Mouse (Mus musculus): ENCODE measurements around the gene Ivns1abp. TPM values are rescaled to one million over a fixed set of nuclear protein-coding genes. Genes with fewer than 3 reads are reported as not detected.

Gene Ivns1abp
- polyA plus RNA-seq, 1 experiment from 2014 or later: 86.4 TPM

- Histone ChIP-seq H3K4me3 (replicated peaks) (no peak overlapping the region), H3K36me3 (no peaks in the 10 kb centered on the region), H3K9me3 (replicated peaks) (no peaks in the 10 kb centered on the region), H3K4me1 (replicated peaks) (no peaks in the 10 kb centered on the region), H3K27me3 (no peaks in the 10 kb centered on the region), H3K27ac (no peak overlapping the region), H3K4me2 (no peak overlapping the region), H3K9ac (no peak overlapping the region)
- ATAC-seq (ENCODE audit: low read depth) (no peak), DNase-seq (no peak)
- WGBS (ENCODE audit: insufficient replicate concordance): 68% methylated on average over 5 of the region's 5 CpGs
Measured at GRCm38 (mm10) chr1:151310511-151310910, 33.8 kb upstream of the Ivns1abp start.

- Histone ChIP-seq H3K9ac (no peak overlapping the region), H3K9me3 (replicated peaks) (no peaks in the 10 kb centered on the region), H3K27me3 (no peaks in the 10 kb centered on the region), H3K4me1 (replicated peaks) (no peaks in the 10 kb centered on the region), H3K36me3 (no peaks in the 10 kb centered on the region), H3K4me2 (no peak overlapping the region), H3K4me3 (replicated peaks) (no peak overlapping the region), H3K27ac (no peak overlapping the region)
- 79% methylated on average over 11 of the region's 11 CpGs for WGBS (ENCODE audit: insufficient replicate concordance)
- DNase-seq: no peak
- no peak for ATAC-seq (ENCODE audit: low read depth)
Measured at GRCm38 (mm10) chr1:151311379-151311778, 32.9 kb upstream of the Ivns1abp start.

GRCm38 (mm10) chr1:151319267-151319666, 25.0 kb upstream of the Ivns1abp start:
- Histone ChIP-seq H3K27ac (no peak overlapping the region), H3K36me3 (no peaks in the 10 kb centered on the region), H3K4me2 (no peak overlapping the region), H3K4me1 (replicated peaks) (no peaks in the 10 kb centered on the region), H3K27me3 (no peaks in the 10 kb centered on the region), H3K9me3 (replicated peaks) (no peaks in the 10 kb centered on the region), H3K9ac (no peak overlapping the region), H3K4me3 (replicated peaks) (no peak overlapping the region)
- WGBS (ENCODE audit: insufficient replicate concordance): 81% methylated on average over 7 of the region's 7 CpGs
- ATAC-seq (ENCODE audit: low read depth): no peak
- DNase-seq: no peak

GRCm38 (mm10) chr1:151320408-151320807, 23.9 kb upstream of the Ivns1abp start:
- no peaks in the 10 kb centered on the region for H3K36me3 ChIP-seq
- 19% methylated on average over 4 of the region's 4 CpGs for WGBS (ENCODE audit: insufficient replicate concordance)

GRCm38 (mm10) chr1:151325328-151325727, 18.9 kb upstream of the Ivns1abp start:
- no peaks in the 10 kb centered on the region for H3K9me3 ChIP-seq (replicated peaks)
- ATAC-seq (ENCODE audit: low read depth) (no peak), DNase-seq (no peak)
- peaks cover 10% of the 10 kb centered on the region for H3K4me1 ChIP-seq (replicated peaks)
- WGBS (ENCODE audit: insufficient replicate concordance): 64% methylated on average over 1 of the region's 1 CpGs
- H3K4me2 ChIP-seq: no peak overlapping the region
- no peaks in the 10 kb centered on the region for H3K27me3 ChIP-seq
- no peak overlapping the region for H3K9ac ChIP-seq
- no peak overlapping the region for H3K4me3 ChIP-seq (replicated peaks)
- H3K27ac ChIP-seq: no peak overlapping the region
- no peaks in the 10 kb centered on the region for H3K36me3 ChIP-seq

More at GRCm38 (mm10) chr1:151320408-151320807, 23.9 kb upstream of the Ivns1abp start:
- DNase-seq (no peak), ATAC-seq (ENCODE audit: low read depth) (no peak)
- Histone ChIP-seq H3K9ac (no peak overlapping the region), H3K27me3 (no peaks in the 10 kb centered on the region), H3K27ac (no peak overlapping the region), H3K9me3 (replicated peaks) (no peaks in the 10 kb centered on the region), H3K4me2 (no peak overlapping the region), H3K4me3 (replicated peaks) (no peak overlapping the region), H3K4me1 (replicated peaks) (no peaks in the 10 kb centered on the region)

- no peak overlapping the region for H3K27ac ChIP-seq
- no peak overlapping the region for H3K4me3 ChIP-seq (replicated peaks)
- no peaks in the 10 kb centered on the region for H3K27me3 ChIP-seq
- ATAC-seq (ENCODE audit: low read depth): no peak
- no peaks in the 10 kb centered on the region for H3K36me3 ChIP-seq
- H3K9ac ChIP-seq: no peak overlapping the region
- DNase-seq: no peak
- H3K9me3 ChIP-seq (replicated peaks): no peaks in the 10 kb centered on the region
- H3K4me1 ChIP-seq (replicated peaks): peaks cover 10% of the 10 kb centered on the region
- no peak overlapping the region for H3K4me2 ChIP-seq
- 77% methylated on average over 14 of the region's 14 CpGs for WGBS (ENCODE audit: insufficient replicate concordance)
Measured at GRCm38 (mm10) chr1:151328341-151329097, 15.8 kb upstream of the Ivns1abp start.

- H3K27me3 ChIP-seq: no peaks in the 10 kb centered on the region
- H3K27ac ChIP-seq: no peak overlapping the region
- no peaks in the 10 kb centered on the region for H3K9me3 ChIP-seq (replicated peaks)
- H3K36me3 ChIP-seq: no peaks in the 10 kb centered on the region
- H3K4me1 ChIP-seq (replicated peaks): peaks cover 10% of the 10 kb centered on the region
- ATAC-seq (ENCODE audit: low read depth): no peak
- H3K9ac ChIP-seq: no peak overlapping the region
- H3K4me3 ChIP-seq (replicated peaks): no peak overlapping the region
- WGBS (ENCODE audit: insufficient replicate concordance): 73% methylated on average over 7 of the region's 7 CpGs
- no peak overlapping the region for H3K4me2 ChIP-seq
- no peak for DNase-seq
Measured at GRCm38 (mm10) chr1:151329601-151330000, 14.7 kb upstream of the Ivns1abp start.

GRCm38 (mm10) chr1:151332819-151333218, 11.5 kb upstream of the Ivns1abp start:
- Histone ChIP-seq H3K27me3 (no peaks in the 10 kb centered on the region), H3K27ac (no peak overlapping the region), H3K4me2 (no peak overlapping the region), H3K36me3 (no peaks in the 10 kb centered on the region), H3K9ac (no peak overlapping the region), H3K9me3 (replicated peaks) (no peaks in the 10 kb centered on the region), H3K4me1 (replicated peaks) (peaks cover 8% of the 10 kb centered on the region), H3K4me3 (replicated peaks) (no peak overlapping the region)
- no peak for DNase-seq
- ATAC-seq (ENCODE audit: low read depth): no peak
- WGBS (ENCODE audit: insufficient replicate concordance): 73% methylated on average over 3 of the region's 3 CpGs

GRCm38 (mm10) chr1:151338234-151338633, 6.0 kb upstream of the Ivns1abp start:
- Histone ChIP-seq H3K4me3 (replicated peaks) (no peak overlapping the region), H3K4me1 (replicated peaks) (peaks cover 47% of the 10 kb centered on the region), H3K27me3 (no peaks in the 10 kb centered on the region), H3K9ac (no peak overlapping the region), H3K36me3 (no peaks in the 10 kb centered on the region), H3K9me3 (replicated peaks) (no peaks in the 10 kb centered on the region), H3K4me2 (no peak overlapping the region), H3K27ac (peak overlapping the region; percentile 26; the same call in 1 of the 2 replicates)
- DNase-seq (no peak), ATAC-seq (ENCODE audit: low read depth) (no peak)

GRCm38 (mm10) chr1:151338941-151339340, 5.3 kb upstream of the Ivns1abp start:
- no peak overlapping the region for H3K4me3 ChIP-seq (replicated peaks)
- H3K36me3 ChIP-seq: no peaks in the 10 kb centered on the region
- 58% methylated on average over 2 of the region's 2 CpGs for WGBS (ENCODE audit: insufficient replicate concordance)
- peaks cover 54% of the 10 kb centered on the region for H3K4me1 ChIP-seq (replicated peaks)
- H3K9ac ChIP-seq: no peak overlapping the region
- H3K27ac ChIP-seq: peak overlapping the region; percentile 26; the same call in 1 of the 2 replicates
- DNase-seq (no peak), ATAC-seq (ENCODE audit: low read depth) (0 out of 2 replicates have a peak, but pooled peaks have one; percentile 24)
- H3K27me3 ChIP-seq: no peaks in the 10 kb centered on the region
- no peak overlapping the region for H3K4me2 ChIP-seq
- H3K9me3 ChIP-seq (replicated peaks): no peaks in the 10 kb centered on the region

GRCm38 (mm10) chr1:151341321-151342044, 2.8 kb upstream of the Ivns1abp start:
- H3K4me3 ChIP-seq (replicated peaks): no peak overlapping the region
- H3K27me3 ChIP-seq: no peaks in the 10 kb centered on the region
- DNase-seq: no peak

More at GRCm38 (mm10) chr1:151341321-151342044, 2.8 kb upstream of the Ivns1abp start:
- Histone ChIP-seq H3K4me1 (replicated peaks) (peaks cover 62% of the 10 kb centered on the region), H3K4me2 (no peak overlapping the region), H3K27ac (peak overlapping the region; percentile 11; the same call in 1 of the 2 replicates), H3K9ac (no peak overlapping the region), H3K9me3 (replicated peaks) (no peaks in the 10 kb centered on the region), H3K36me3 (no peaks in the 10 kb centered on the region)
- ATAC-seq (ENCODE audit: low read depth): no peak
- 62% methylated on average over 8 of the region's 8 CpGs for WGBS (ENCODE audit: insufficient replicate concordance)
